Mouse (Mus musculus) cerebellum, adult 9-10 months (tissue): Measurements from ENCODE around the gene Fam227a.
"Not testable (repeated sequence)": the region's sequence is repeated elsewhere in the genome, so short reads cannot be mapped to it uniquely, and the experiment has no call there.

Source experiments
- DNase-seq: peaks from one replicate; pipeline ENCODE4 v3.0.0; 2022

Fam227a gene

GRCm38 (mm10) chr15:79683707-79684465 lies 25.1 kb upstream of the Fam227a start:
- DNase-seq: no peak

- no peak for DNase-seq
Measured at GRCm38 (mm10) chr15:79683146-79683545, 24.4 kb upstream of the Fam227a start.

GRCm38 (mm10) chr15:79681973-79682372 lies 23.2 kb upstream of the Fam227a start:
- no peak for DNase-seq

GRCm38 (mm10) chr15:79677936-79678335 lies 19.2 kb upstream of the Fam227a start:
- no peak for DNase-seq

GRCm38 (mm10) chr15:79671828-79672348 lies 13.1 kb upstream of the Fam227a start:
- DNase-seq: not testable (repeated sequence)

- no peak for DNase-seq
Measured at GRCm38 (mm10) chr15:79670972-79671299, 12.2 kb upstream of the Fam227a start.

GRCm38 (mm10) chr15:79670249-79670971 lies 11.7 kb upstream of the Fam227a start, which contains the start of gene Tomm22:
Gene Tomm22 (plus strand): TSS chr15:79670861.
- peak; percentile 88 for DNase-seq

- DNase-seq: no peak
Measured at GRCm38 (mm10) chr15:79669195-79669594, 10.4 kb upstream of the Fam227a start.

GRCm38 (mm10) chr15:79664666-79665065 lies 5.9 kb upstream of the Fam227a start:
- DNase-seq: no peak

GRCm38 (mm10) chr15:79661852-79662251 lies 3.1 kb upstream of the Fam227a start:
- peak; percentile 63 for DNase-seq

GRCm38 (mm10) chr15:79657837-79658530 lies 772 bp downstream of the Fam227a start:
- peak; percentile 92 for DNase-seq

- peak; percentile 16 for DNase-seq
Measured at GRCm38 (mm10) chr15:79656451-79656850, 2.3 kb downstream of the Fam227a start.

- DNase-seq: no peak
Measured at GRCm38 (mm10) chr15:79651481-79651880, 7.3 kb downstream of the Fam227a start.

GRCm38 (mm10) chr15:79650569-79650968 lies 8.2 kb downstream of the Fam227a start:
- no peak for DNase-seq

- no peak for DNase-seq
Measured at GRCm38 (mm10) chr15:79648130-79648529, 10.6 kb downstream of the Fam227a start.

GRCm38 (mm10) chr15:79645483-79645882 lies 13.3 kb downstream of the Fam227a start:
- DNase-seq: no peak

- no peak for DNase-seq
Measured at GRCm38 (mm10) chr15:79641135-79641817, 17.5 kb downstream of the Fam227a start.

GRCm38 (mm10) chr15:79630471-79630870 lies 28.3 kb downstream of the Fam227a start:
- no peak for DNase-seq

- DNase-seq: no peak
Measured at GRCm38 (mm10) chr15:79619770-79620414, 38.9 kb downstream of the Fam227a start.

GRCm38 (mm10) chr15:79618456-79618855 lies 40.3 kb downstream of the Fam227a start:
- no peak for DNase-seq

GRCm38 (mm10) chr15:79617135-79617534 lies 41.6 kb downstream of the Fam227a start:
- no peak for DNase-seq

GRCm38 (mm10) chr15:79616729-79617128 lies 42.0 kb downstream of the Fam227a start:
- no peak for DNase-seq
